Mouse (Mus musculus) ovary, postnatal 36 days (tissue): ENCODE results near the gene Hspa1a.
"Not testable (repeated sequence)": the region's sequence is repeated elsewhere in the genome, so short reads cannot be mapped to it uniquely, and the experiment has no call there.

Experiments used
- DNase-seq: peaks from one replicate; pipeline ENCODE4 v3.0.0; 2022; ENCODE audit warnings: low spot score, mixed read lengths

Gene Hspa1a

DNA sequence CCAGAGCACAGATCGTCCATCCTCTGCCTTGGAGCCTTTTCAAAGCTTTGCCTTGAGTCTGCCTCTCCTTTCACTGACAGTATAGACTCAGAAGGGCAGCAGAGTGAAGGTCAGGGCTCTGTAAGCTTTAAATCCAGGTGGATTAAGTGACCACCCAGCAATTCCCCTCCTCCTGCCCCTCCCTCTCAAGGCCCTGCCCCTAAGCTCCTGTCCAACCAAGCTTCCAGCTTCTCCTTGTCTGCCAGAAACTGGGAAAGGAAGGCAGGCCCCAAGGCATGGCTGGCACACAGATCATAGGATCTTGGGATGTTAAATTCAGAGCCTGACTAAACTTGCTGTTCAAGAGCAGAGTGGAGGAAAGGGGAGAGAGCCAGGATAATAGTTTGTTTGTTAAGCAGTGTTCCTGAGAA lies 7.3 kb downstream of the Hspa1a start:
- no peak for DNase-seq

DNA sequence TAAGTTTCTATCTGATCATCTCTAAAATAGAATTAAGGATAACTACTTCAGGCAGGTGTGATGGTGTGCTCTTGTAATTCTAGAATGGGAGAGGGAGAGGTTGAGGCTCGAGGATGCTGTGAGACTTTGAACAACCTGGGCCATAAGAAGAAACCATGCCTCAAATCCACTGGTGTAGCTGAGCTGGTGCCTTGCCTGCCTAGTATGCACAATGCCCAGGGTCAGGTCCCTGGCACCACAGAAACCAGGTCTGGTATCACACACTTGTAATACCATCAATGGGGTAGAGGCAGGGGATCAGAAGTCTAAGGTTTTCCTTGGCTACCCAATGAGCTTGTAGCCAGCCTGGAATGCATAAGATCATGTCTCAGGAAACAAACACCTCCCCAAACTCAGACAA lies 9.1 kb downstream of the Hspa1a start:
- DNase-seq = no peak

- DNase-seq = no peak
Measured at GRCm38 (mm10) chr17:34962125-34962524, 9.8 kb downstream of the Hspa1a start.

DNA sequence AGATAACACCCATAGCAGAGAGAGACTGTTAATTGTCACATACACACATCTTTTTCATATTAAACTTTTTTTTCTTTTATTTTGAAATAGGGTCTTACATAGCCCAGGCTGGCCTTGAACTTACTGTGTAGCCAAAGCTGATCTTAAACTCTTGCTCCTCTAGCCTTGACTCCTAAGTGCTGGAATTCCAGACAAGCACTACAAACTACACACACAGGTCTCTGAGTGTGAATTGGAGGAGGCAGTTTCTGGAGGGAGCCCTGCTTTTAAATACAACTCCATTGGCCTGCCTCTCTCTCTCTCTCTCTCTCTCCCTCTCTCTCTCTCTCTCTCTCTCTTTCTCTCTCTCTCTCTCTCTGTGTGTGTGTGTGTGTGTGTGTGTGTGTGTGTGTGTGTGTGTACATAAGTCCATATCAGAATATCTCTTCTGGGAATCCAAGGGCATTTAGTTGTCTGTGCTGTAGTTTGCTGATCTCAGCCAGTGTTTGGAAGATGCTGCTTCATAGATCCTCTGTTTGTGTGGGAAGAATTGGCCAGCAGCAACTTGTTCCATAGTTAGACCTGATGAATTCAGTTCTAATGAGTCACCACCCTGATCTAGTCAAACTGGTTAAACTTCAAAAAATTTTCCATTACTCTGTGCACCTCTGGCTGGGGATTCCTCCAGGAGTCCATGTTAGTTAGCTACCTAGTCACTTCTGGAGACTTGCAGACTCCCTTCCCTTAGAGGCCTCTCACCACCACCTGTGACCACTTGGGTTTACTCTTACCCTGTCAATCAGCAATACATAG lies 11.1 kb downstream of the Hspa1a start:
- DNase-seq = no peak

GRCm38 (mm10) chr17:34959881-34960515 lies 12.0 kb downstream of the Hspa1a start:
- DNase-seq = no peak

DNA sequence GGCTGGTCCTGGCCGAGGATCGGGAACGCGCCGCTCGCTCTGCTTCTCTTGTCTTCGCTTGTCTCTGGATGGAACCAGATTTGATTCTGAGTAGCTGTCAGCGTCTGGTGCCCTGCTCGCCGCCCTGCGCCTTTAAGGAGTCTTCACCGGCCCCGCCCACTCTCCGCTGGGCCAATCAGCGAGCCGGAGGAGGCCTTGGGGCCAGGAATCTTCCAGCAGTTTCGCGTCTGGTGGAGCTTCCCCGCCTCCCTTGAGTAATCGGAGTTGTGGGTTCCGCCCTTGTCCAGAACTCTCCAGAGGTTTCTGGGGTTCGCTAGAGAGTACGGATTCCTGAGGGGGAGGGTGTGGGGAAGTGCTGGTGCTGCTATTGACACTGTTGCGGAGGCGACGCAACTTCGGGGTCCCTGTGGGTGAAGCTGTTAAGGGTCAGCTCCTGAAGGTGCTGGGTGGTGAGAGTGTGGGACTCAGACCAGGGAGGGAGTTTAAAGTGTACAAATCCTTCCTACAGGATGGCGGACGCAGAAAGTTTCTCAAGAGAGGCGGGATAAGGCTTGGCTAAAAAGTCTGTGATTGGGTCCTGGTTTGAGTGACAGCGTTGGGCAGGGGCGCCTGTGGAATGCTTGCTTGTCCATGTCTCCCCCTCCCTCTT lies 12.7 kb downstream of the Hspa1a start, which contains the start of gene Hspa1b:
TSS of gene Hspa1b (minus strand) at position 109 of the 649 bp plus-strand sequence.
- peak; percentile 84 for DNase-seq

DNA sequence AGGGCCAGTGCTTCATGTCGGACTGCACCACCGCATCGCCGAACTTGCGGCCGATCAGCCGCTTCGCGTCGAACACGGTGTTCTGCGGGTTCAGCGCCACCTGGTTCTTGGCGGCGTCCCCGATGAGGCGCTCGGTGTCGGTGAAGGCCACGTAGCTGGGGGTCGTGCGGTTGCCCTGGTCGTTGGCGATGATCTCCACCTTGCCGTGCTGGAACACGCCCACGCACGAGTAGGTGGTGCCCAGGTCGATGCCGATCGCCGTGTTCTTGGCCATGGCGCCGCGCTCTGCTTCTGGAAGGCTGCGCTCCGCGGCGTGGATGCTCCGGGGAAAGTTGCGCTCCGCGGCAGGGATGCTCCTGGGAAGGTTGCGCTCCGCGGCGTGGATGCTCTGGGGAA lies 13.2 kb downstream of the Hspa1a start:
- DNase-seq = not testable (repeated sequence)

GRCm38 (mm10) chr17:34957966-34958365 lies 14.0 kb downstream of the Hspa1a start:
- not testable (repeated sequence) for DNase-seq

DNA sequence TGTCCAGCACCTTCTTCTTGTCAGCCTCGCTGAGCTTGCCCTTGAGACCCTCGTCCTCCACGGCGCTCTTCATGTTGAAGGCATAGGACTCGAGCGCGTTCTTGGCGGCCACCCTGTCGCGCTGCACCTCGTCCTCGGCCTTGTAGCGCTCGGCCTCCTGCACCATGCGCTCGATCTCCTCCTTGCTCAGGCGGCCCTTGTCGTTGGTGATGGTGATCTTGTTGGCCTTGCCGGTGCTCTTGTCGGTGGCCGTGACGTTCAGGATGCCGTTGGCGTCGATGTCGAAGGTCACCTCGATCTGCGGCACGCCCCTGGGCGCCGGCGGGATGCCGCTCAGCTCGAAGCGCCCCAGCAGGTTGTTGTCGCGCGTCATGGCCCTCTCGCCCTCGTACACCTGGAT lies 14.7 kb downstream of the Hspa1a start:
- DNase-seq = not testable (repeated sequence)

GRCm38 (mm10) chr17:34956340-34956739 lies 15.6 kb downstream of the Hspa1a start:
- DNase-seq = no peak

- DNase-seq = no peak
Measured at GRCm38 (mm10) chr17:34955884-34956283, 16.1 kb downstream of the Hspa1a start.

- no peak for DNase-seq
Measured at GRCm38 (mm10) chr17:34954831-34955230, 17.1 kb downstream of the Hspa1a start.

DNA sequence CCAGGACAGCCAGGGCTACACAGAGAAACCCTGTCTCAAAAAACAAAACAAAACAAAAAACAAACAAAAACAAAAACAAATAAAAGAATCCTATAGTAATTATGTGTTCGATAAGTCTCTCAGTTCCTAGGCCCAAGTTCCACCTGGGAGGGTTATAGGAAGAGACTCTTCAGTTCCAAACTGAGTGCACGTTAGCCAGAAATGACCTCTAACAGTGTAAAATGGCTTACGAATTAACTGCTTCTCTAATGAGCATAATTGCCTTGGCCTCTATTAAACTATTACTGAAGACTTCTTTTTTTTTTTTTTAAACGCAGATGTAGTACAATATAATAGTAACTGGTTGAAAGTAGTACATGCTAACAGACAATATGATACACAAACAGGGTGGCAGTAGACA lies 18.1 kb downstream of the Hspa1a start:
- DNase-seq = no peak

- DNase-seq = no peak
Measured at GRCm38 (mm10) chr17:34953258-34953657, 18.7 kb downstream of the Hspa1a start.

DNA sequence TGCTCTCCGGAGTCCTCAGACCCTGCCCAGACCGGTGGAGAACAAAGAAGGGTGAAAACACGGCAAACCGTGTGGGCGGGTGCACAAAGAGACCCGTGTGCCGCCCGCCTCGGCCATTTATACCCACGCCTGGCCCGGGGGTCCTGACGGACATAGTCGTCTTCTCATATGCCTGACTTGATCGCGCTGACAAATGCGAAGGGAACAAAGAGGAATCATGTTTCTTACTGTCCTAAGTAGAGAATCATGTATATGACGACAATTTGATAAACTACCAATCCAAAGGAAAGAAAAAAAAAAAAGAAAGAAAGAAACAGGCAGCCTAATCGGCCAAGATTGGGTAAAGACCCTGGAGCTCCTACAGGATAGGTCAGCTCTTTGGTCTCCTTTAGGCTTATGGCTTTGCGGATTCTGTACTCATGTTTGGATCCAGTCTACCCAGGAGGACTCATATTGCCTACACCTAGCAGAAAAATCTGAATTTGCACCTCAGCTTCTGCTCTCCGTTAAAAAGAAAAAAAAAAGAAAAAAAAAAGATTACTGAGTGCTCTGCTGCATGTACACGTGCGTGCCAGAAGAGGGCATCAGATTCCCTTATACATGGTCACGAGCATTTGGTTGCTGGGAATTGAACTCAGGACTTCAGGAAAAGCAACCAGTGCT lies 19.4 kb downstream of the Hspa1a start:
- DNase-seq = peak; percentile 79

GRCm38 (mm10) chr17:34951636-34952377 lies 20.1 kb downstream of the Hspa1a start:
- no peak for DNase-seq

DNA sequence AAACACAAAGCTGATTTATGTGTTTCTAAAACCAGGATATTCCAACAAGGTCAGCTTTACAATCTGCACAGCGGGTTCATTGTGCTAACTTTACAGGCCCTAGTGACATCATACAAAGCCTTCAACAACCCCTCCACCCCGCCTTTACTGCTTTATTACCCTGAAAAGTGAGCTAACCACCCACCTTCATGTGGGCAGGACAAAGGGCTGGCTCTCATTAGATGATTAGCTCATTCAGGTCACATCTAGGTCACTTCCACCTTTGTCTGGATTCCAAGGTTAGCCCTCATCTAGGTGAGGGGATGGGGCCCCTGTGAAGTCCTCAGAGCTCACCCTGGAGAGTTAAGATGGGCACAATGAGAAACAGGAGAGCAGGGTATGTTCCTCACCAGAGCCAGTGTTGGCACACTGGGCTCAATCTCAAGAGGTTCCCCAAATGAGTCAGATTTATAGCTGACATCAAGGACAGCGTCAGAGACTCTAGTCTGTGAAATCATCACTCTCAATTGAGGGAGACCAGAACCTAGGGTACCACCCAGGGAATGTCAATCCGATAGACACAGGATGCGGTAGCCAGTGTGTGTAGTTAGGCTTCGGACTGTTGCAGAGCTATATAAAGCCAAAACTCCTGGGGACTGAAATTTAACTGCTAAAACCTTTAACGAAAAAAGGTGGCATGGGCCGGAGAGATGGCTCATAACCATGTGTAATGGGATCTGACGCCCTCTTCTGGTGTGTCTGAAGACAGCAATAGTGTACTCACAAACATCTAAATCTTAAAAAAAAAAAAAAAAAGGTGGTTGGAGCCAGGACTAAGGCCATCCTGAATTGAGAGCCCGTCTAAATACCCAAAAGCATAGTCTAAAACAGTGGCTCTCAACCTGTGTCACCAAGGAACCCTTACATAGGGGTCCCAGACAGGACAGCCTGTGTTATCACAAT lies 21.2 kb downstream of the Hspa1a start:
- no peak for DNase-seq

DNA sequence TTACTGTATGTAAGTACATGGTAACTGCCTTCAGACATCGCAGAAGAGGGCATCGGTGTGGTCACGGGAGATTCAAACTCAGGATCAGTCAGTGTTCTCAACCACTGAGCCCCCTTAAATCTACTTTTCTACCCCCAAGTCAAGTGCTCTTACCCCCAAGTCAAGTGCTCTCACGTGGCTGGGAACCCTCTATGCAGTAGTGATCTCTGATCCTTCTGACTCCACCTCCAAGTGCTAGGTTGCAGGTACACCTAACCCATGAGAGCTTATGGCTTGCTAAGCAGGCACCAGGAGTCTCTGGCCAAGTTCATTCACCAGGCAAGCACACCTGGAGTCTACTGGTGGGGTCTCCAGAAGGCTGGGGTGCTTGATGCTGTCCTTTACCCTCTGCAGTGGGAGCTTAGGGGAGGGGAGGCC lies 22.4 kb downstream of the Hspa1a start:
- DNase-seq = no peak

- DNase-seq = not testable (repeated sequence)
Measured at GRCm38 (mm10) chr17:34948721-34949552, 23.0 kb downstream of the Hspa1a start.

DNA sequence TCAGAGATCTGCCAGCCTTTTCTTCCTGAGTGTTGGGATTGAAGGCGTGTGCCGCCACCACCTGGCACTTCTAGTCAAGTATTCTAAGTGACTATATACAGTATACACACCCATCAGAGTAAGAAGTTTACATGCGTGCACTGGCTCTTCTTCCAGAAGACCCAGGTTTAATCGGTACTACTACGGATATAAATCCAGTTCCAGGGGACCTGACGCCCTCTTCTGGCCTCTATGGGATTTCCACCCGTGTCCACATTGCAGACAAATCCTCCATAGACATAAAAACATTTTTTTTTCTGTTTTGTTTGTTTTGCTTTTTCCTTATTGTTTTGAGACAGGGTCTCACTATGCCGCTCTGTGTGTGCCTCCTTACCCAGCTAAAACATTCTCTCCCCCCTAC lies 24.4 kb downstream of the Hspa1a start:
- DNase-seq = no peak
